Mouse (Mus musculus) cortical plate, adult 2 months (tissue): ENCODE data around the gene Nln.

Experiments
- CTCF ChIP-seq: fragments of 200-500 bp; IDR thresholded peaks from 2 replicates; pipeline ENCODE4 v1.5.1; 2011; ENCODE audit warnings: mild to moderate bottlenecking, control low read depth, low read length; ENCODE audit not compliant: insufficient read depth; ENCODE audit errors: extremely low read depth
- POLR2A ChIP-seq: fragments of 200-500 bp; IDR thresholded peaks from 2 replicates; pipeline ENCODE4 v1.6.1; 2011; ENCODE audit warnings: mild to moderate bottlenecking, low read length, control low read depth; ENCODE audit not compliant: insufficient read depth; ENCODE audit errors: extremely low read depth

DNA sequence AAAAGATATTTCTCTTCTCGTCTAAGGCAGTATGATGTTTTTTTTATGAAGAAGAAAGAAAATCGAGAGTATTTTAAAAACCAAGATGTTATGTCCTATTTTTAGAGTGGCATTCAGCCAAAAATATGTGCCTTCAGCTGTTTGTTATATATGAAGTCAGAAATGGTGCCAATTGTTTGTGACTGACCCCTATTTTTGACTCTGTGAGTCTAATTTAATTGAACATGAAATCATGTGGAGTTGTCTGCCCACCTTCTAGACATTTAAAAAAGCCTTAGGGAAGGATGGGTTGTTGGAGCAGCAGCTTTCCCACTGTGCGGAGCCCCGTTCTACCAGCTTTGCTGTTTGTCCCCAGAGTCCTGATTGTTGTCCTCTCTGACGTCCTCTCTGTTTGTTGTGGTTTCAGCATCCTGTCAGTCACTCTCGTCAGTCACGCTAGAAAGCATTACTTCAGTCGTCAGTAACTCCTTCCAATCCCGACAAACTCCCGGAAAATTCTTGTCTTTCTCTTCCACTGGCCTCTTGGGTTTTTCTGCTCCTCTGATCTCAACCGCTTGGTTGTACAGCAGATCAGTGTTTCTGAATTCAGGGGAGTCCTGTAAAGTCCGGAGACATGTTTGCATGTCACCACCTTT lies 3.0 kb upstream of the Nln start:
- no peak for TF ChIP-seq CTCF
- peak; percentile 26; the same call in 1 of the 2 replicates for TF ChIP-seq POLR2A
